Mouse (Mus musculus): ENCODE measurements around the gene Rps11. TPM values are rescaled to one million over a fixed set of nuclear protein-coding genes. Genes with fewer than 3 reads are reported as not detected.

Rps11 gene
- polyA plus RNA-seq, 1 experiment, result 1,929 TPM

- TF ChIP-seq POLR2A (IDR thresholded peaks at IDR 0.05; ENCODE audit: low read depth, low read length) (no peak), CTCF (IDR thresholded peaks at IDR 0.05; ENCODE audit: borderline replicate concordance, insufficient read depth, low read length) (peak; percentile 35; the same call in 1 of the 2 replicates)
- Histone ChIP-seq H3K4me1 (ENCODE audit: control insufficient read depth, insufficient read depth, low read length) (0 out of 2 replicates have a peak, but pooled peaks cover 4% of the 10 kb centered on the region), H3K4me3 (ENCODE audit: insufficient read depth, low read length) (no peak overlapping the region), H3K27ac (ENCODE audit: insufficient read depth, low read length) (0 out of 2 replicates have a peak overlapping the region, but pooled peaks have one; percentile 22)
Observed at GRCm38 (mm10) chr7:45082401-45083299, 41.6 kb downstream of the Rps11 start.

- no peak overlapping the region for H3K27ac ChIP-seq (ENCODE audit: insufficient read depth, low read length)
- H3K4me1 ChIP-seq (ENCODE audit: control insufficient read depth, insufficient read depth, low read length), result 0 out of 2 replicates have a peak, but pooled peaks cover 4% of the 10 kb centered on the region
- no peak overlapping the region for H3K4me3 ChIP-seq (ENCODE audit: insufficient read depth, low read length)
- TF ChIP-seq CTCF (IDR thresholded peaks at IDR 0.05; ENCODE audit: borderline replicate concordance, insufficient read depth, low read length), result no peak
- TF ChIP-seq POLR2A (IDR thresholded peaks at IDR 0.05; ENCODE audit: low read depth, low read length), result no peak; the same call in 1 of the 2 replicates
Observed at GRCm38 (mm10) chr7:45081016-45081415, 43.2 kb downstream of the Rps11 start.

GRCm38 (mm10) chr7:45079856-45080255 lies 44.4 kb downstream of the Rps11 start:
- Histone ChIP-seq H3K27ac (ENCODE audit: insufficient read depth, low read length) (no peak overlapping the region), H3K4me1 (ENCODE audit: control insufficient read depth, insufficient read depth, low read length) (peaks cover 13% of the 10 kb centered on the region; the same call in 1 of the 2 replicates), H3K4me3 (ENCODE audit: insufficient read depth, low read length) (no peak overlapping the region)
- TF ChIP-seq POLR2A (IDR thresholded peaks at IDR 0.05; ENCODE audit: low read depth, low read length) (no peak), CTCF (IDR thresholded peaks at IDR 0.05; ENCODE audit: borderline replicate concordance, insufficient read depth, low read length) (peak; percentile 83)

DNA sequence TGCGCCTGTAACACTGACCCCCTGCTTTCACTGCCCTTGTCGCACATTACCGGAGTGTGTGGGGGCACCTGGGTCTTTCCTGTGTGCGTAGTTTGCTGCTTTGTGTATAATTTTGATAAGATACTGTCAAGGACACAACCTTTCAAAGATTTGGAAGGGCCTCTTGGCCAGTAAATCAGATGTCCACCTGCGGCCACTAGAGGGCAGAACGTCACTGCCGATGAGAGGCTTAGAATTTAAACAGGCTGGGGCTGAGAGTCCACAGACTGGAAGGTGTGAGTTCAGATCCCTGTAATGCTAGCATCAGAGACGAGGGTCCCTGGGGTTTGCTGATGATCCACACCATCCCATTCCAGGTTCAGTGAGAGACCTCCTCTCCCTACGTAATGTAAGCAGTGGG lies 45.7 kb downstream of the Rps11 start:
- Histone ChIP-seq H3K4me3 (ENCODE audit: insufficient read depth, low read length) (no peak overlapping the region), H3K27ac (ENCODE audit: insufficient read depth, low read length) (no peak overlapping the region), H3K4me1 (ENCODE audit: control insufficient read depth, insufficient read depth, low read length) (peaks cover 13% of the 10 kb centered on the region; the same call in 1 of the 2 replicates)
- TF ChIP-seq POLR2A (IDR thresholded peaks at IDR 0.05; ENCODE audit: low read depth, low read length) (no peak), CTCF (IDR thresholded peaks at IDR 0.05; ENCODE audit: borderline replicate concordance, insufficient read depth, low read length) (0 out of 2 replicates have a peak, but pooled peaks have one; percentile 52)

DNA sequence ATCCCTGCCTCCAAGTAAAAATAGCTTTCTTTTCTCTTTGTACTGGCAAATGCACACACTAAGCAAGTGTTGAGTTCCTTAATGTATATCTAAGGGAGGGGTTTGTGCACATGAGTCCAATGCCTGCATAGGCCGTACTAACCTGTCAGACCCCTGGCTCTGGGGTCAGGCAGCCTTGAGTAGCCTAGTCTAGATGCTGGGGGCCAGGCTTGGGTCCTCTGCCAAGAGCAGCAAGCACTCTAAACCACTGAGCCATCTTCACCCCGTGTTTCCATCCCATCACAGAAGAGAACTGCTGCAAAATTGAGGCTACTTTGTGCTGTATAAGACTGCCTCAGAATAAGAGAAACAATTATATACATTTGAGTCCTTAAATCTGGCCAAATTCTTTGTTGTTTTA lies 46.4 kb downstream of the Rps11 start:
- no peak overlapping the region for H3K4me3 ChIP-seq (ENCODE audit: insufficient read depth, low read length)
- no peak for TF ChIP-seq POLR2A (IDR thresholded peaks at IDR 0.05; ENCODE audit: low read depth, low read length)
- no peak for TF ChIP-seq CTCF (IDR thresholded peaks at IDR 0.05; ENCODE audit: borderline replicate concordance, insufficient read depth, low read length)
- H3K4me1 ChIP-seq (ENCODE audit: control insufficient read depth, insufficient read depth, low read length), result peaks cover 12% of the 10 kb centered on the region; the same call in 1 of the 2 replicates
- H3K27ac ChIP-seq (ENCODE audit: insufficient read depth, low read length), result no peak overlapping the region

GRCm38 (mm10) chr7:45077322-45077721 lies 46.9 kb downstream of the Rps11 start:
- Histone ChIP-seq H3K27ac (ENCODE audit: insufficient read depth, low read length) (no peak overlapping the region), H3K4me3 (ENCODE audit: insufficient read depth, low read length) (no peak overlapping the region), H3K4me1 (ENCODE audit: control insufficient read depth, insufficient read depth, low read length) (peaks cover 9% of the 10 kb centered on the region; the same call in 1 of the 2 replicates)
- TF ChIP-seq POLR2A (IDR thresholded peaks at IDR 0.05; ENCODE audit: low read depth, low read length) (no peak), CTCF (IDR thresholded peaks at IDR 0.05; ENCODE audit: borderline replicate concordance, insufficient read depth, low read length) (no peak)

GRCm38 (mm10) chr7:45076501-45076900 lies 47.7 kb downstream of the Rps11 start:
- no peak for TF ChIP-seq POLR2A (IDR thresholded peaks at IDR 0.05; ENCODE audit: low read depth, low read length)
- no peak for TF ChIP-seq CTCF (IDR thresholded peaks at IDR 0.05; ENCODE audit: borderline replicate concordance, insufficient read depth, low read length)
- no peak overlapping the region for H3K27ac ChIP-seq (ENCODE audit: insufficient read depth, low read length)
- no peak overlapping the region for H3K4me3 ChIP-seq (ENCODE audit: insufficient read depth, low read length)

GRCm38 (mm10) chr7:45075405-45075804 lies 48.8 kb downstream of the Rps11 start:
- TF ChIP-seq CTCF (IDR thresholded peaks at IDR 0.05; ENCODE audit: borderline replicate concordance, insufficient read depth, low read length), result no peak
- TF ChIP-seq POLR2A (IDR thresholded peaks at IDR 0.05; ENCODE audit: low read depth, low read length), result no peak
- Histone ChIP-seq H3K27ac (ENCODE audit: insufficient read depth, low read length) (no peak overlapping the region; the same call in 1 of the 2 replicates), H3K4me3 (ENCODE audit: insufficient read depth, low read length) (no peak overlapping the region), H3K4me1 (ENCODE audit: control insufficient read depth, insufficient read depth, low read length) (peaks cover 9% of the 10 kb centered on the region; the same call in 1 of the 2 replicates)

More at GRCm38 (mm10) chr7:45076501-45076900, 47.7 kb downstream of the Rps11 start:
- H3K4me1 ChIP-seq (ENCODE audit: control insufficient read depth, insufficient read depth, low read length), result peaks cover 9% of the 10 kb centered on the region; the same call in 1 of the 2 replicates

GRCm38 (mm10) chr7:45073949-45074348 lies 50.3 kb downstream of the Rps11 start:
- TF ChIP-seq POLR2A (IDR thresholded peaks at IDR 0.05; ENCODE audit: low read depth, low read length) (no peak), CTCF (IDR thresholded peaks at IDR 0.05; ENCODE audit: borderline replicate concordance, insufficient read depth, low read length) (no peak)
- Histone ChIP-seq H3K4me3 (ENCODE audit: insufficient read depth, low read length) (no peak overlapping the region), H3K4me1 (ENCODE audit: control insufficient read depth, insufficient read depth, low read length) (peaks cover 9% of the 10 kb centered on the region; the same call in 1 of the 2 replicates), H3K27ac (ENCODE audit: insufficient read depth, low read length) (no peak overlapping the region)
